Mouse (Mus musculus): ENCODE results near the gene Nebl. TPM values are rescaled to one million over a fixed set of nuclear protein-coding genes. Genes with fewer than 3 reads are reported as not detected.

Nebl gene
- polyA plus RNA-seq, 1 experiment from 2014 or later = 41.0 TPM

DNA sequence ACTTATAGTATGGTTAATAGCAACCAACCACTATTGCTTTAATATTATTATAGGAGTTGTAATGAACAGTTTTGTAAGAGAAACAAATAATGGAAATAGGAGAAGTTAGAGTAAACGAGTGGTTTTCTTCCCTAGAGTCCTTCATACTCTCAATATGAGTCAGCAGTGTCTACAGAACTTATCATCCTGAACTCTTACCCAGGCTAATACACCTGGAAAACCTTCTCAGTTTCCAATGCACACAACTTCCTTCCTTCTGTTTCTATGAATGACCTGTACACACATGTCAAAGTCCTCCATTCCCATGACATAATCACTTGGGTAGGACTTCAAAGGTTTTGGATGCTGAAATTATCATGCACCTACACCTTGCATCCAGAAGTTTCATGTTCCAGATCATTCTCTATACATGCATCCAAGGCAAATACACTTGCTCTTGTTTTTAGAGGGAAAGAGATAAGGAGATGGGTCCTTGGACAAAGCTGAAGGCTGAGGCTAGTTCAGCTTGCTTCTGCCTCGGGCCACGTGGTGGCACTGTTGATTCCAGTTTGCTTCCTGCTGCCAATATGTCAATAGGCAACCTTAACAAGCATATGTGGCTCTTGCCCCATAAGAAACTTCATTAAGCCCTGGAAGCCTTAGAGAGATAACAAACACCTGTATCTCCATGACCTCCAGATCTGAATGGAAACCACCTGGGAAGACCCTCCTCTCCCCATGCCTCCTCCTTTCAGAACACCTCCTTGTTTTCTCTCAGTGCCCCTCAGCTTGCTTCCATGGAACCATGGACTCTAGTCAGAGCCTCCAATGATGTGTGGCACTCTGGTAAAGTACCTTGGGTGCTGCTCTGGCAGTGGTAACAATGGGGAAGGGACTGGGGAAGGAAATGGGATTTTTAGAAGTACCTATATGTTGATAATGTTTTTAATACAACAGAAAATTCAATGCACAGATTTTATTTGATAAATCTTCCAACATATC, 86.7 kb downstream of the Nebl start:
- peak; percentile 90 for TF ChIP-seq CTCF (IDR thresholded peaks at IDR 0.05)
- TF ChIP-seq EP300 (IDR thresholded peaks at IDR 0.05) = no peak

DNA sequence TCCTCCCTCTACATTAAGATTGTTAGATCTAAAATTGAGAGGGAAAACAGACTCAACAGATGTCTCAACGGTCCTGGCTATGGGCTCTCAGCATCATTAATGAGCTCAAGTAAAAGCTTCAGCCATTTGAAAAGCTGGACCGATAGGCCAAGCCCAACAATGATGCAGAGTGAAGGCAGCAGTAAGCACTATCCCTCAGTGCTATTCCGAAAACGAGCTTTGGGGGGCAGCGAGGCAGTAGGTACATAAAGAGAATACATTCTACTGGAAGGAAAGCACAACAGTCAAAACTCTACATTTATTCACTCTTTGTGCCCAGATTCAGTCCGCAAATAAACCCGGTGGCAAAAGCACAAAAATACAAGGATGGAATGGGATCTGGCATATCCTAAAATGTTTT, 87.4 kb downstream of the Nebl start:
- no peak overlapping the region for H3K4me2 ChIP-seq (replicated peaks; ENCODE audit: low read depth, low read length)
- no peaks in the 10 kb centered on the region for H3K36me3 ChIP-seq (ENCODE audit: insufficient read depth, low read length)
- no peak overlapping the region for H3K9ac ChIP-seq (replicated peaks; ENCODE audit: low read depth)
- no peak overlapping the region for H3K27ac ChIP-seq (ENCODE audit: low read length)
- no peak for TF ChIP-seq EP300 (IDR thresholded peaks at IDR 0.05)
- TF ChIP-seq CTCF (IDR thresholded peaks at IDR 0.05) = peak; percentile 15; the same call in 1 of the 2 replicates
- WGBS = 59% methylated on average over 7 of the region's 7 CpGs
- no peak for DNase-seq (ENCODE audit: low spot score)
- H3K9me3 ChIP-seq (ENCODE audit: low read length) = no peaks in the 10 kb centered on the region
- no peaks in the 10 kb centered on the region; the same call in 1 of the 2 replicates for H3K4me1 ChIP-seq (ENCODE audit: insufficient read depth, low read depth, low read length)
- no peak for ATAC-seq
- H3K4me3 ChIP-seq (ENCODE audit: low read depth, low read length) = no peak overlapping the region
- H3K27me3 ChIP-seq (replicated peaks; ENCODE audit: insufficient read depth, low read length) = no peaks in the 10 kb centered on the region

More for the DNA sequence above, 86.7 kb downstream of the Nebl start:
- Histone ChIP-seq H3K9ac (replicated peaks; ENCODE audit: low read depth) (no peak overlapping the region), H3K4me2 (replicated peaks; ENCODE audit: low read depth, low read length) (no peak overlapping the region), H3K4me3 (ENCODE audit: low read depth, low read length) (no peak overlapping the region), H3K4me1 (ENCODE audit: insufficient read depth, low read depth, low read length) (no peaks in the 10 kb centered on the region; the same call in 1 of the 2 replicates), H3K27me3 (replicated peaks; ENCODE audit: insufficient read depth, low read length) (no peaks in the 10 kb centered on the region), H3K36me3 (ENCODE audit: insufficient read depth, low read length) (no peaks in the 10 kb centered on the region), H3K9me3 (ENCODE audit: low read length) (no peaks in the 10 kb centered on the region), H3K27ac (ENCODE audit: low read length) (no peak overlapping the region)
- 30% methylated on average over 3 of the region's 3 CpGs for WGBS
- DNase-seq (ENCODE audit: low spot score) (peak; percentile 78), ATAC-seq (peak; percentile 52)

DNA sequence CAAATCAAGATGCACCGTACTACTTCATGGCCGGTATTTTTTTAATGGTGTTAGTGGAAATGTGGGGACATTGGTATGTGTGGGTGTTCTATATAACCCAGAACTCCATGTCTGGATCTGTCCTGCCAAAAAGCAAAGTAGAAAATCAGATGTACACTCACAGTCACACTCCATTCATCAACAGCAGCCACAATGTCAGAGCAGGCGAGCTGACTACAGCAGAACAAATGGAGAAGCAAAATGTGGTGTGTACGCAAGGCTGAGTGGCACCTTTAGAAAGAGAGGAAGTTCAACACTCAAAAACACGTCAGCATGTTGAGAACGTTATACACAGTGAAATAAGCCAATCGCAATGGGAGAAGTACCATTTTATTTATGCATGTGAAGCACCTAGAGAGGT, 88.5 kb downstream of the Nebl start:
- 25% methylated on average over 7 of the region's 7 CpGs for WGBS
- Histone ChIP-seq H3K4me2 (replicated peaks; ENCODE audit: low read depth, low read length) (no peak overlapping the region), H3K4me1 (ENCODE audit: insufficient read depth, low read depth, low read length) (no peaks in the 10 kb centered on the region; the same call in 1 of the 2 replicates), H3K27ac (ENCODE audit: low read length) (no peak overlapping the region), H3K27me3 (replicated peaks; ENCODE audit: insufficient read depth, low read length) (no peaks in the 10 kb centered on the region), H3K9ac (replicated peaks; ENCODE audit: low read depth) (no peak overlapping the region), H3K9me3 (ENCODE audit: low read length) (no peaks in the 10 kb centered on the region), H3K36me3 (ENCODE audit: insufficient read depth, low read length) (no peaks in the 10 kb centered on the region), H3K4me3 (ENCODE audit: low read depth, low read length) (no peak overlapping the region)
- ATAC-seq (peak; percentile 81), DNase-seq (ENCODE audit: low spot score) (peak; percentile 84)
- TF ChIP-seq EP300 (IDR thresholded peaks at IDR 0.05) = peak; percentile 66
- no peak for TF ChIP-seq CTCF (IDR thresholded peaks at IDR 0.05)

DNA sequence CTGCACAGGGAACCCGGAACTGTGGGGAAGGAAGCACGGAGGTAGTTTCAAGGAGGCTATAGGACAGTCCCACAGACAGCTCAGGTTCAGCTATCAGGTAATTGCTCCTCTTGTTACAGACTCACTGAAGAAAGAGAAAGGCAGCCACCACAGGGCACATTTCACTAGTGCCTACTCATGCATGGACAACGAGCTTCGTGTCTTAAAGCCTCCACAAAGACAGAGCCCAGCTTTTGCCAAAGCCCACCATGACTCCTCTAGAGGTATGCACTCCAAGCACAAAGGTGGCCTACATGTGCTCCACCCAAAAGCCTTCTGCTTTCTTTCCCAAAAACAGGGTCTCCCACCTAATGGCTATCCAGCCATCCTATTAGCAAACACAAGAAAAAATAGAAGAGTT, 90.4 kb downstream of the Nebl start:
- ATAC-seq (no peak), DNase-seq (ENCODE audit: low spot score) (no peak)
- TF ChIP-seq CTCF (IDR thresholded peaks at IDR 0.05) = no peak
- no peak for TF ChIP-seq EP300 (IDR thresholded peaks at IDR 0.05)
- Histone ChIP-seq H3K9me3 (ENCODE audit: low read length) (no peaks in the 10 kb centered on the region), H3K4me1 (ENCODE audit: insufficient read depth, low read depth, low read length) (no peaks in the 10 kb centered on the region; the same call in 1 of the 2 replicates), H3K27ac (ENCODE audit: low read length) (no peak overlapping the region), H3K27me3 (replicated peaks; ENCODE audit: insufficient read depth, low read length) (no peaks in the 10 kb centered on the region), H3K4me2 (replicated peaks; ENCODE audit: low read depth, low read length) (no peak overlapping the region), H3K36me3 (ENCODE audit: insufficient read depth, low read length) (no peaks in the 10 kb centered on the region), H3K9ac (replicated peaks; ENCODE audit: low read depth) (no peak overlapping the region), H3K4me3 (ENCODE audit: low read depth, low read length) (no peak overlapping the region)
- 91% methylated on average over 4 of the region's 4 CpGs for WGBS

DNA sequence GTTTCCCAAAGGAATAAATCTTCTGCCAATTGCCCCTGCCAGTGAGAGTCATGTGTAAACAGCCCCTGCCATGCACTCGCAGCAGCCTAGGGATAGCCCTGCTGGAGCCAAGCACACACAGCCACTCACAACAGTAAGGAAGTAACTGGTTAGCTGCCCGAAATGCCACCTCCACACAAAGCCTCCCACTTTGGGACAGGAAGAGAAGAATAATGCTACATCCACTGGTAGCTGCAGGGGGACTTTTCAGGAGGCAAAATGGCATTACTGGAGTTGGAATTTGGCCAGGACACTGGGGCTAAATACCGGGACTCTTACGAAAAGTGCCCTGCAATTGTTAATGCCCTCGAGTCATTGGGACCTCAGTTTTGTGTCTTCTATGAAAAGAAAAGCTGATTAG, 92.6 kb downstream of the Nebl start:
- H3K36me3 ChIP-seq (ENCODE audit: insufficient read depth, low read length) = no peaks in the 10 kb centered on the region
- H3K27ac ChIP-seq (ENCODE audit: low read length) = no peak overlapping the region
- no peak overlapping the region for H3K9ac ChIP-seq (replicated peaks; ENCODE audit: low read depth)
- DNase-seq (ENCODE audit: low spot score) (no peak), ATAC-seq (no peak)
- no peak overlapping the region for H3K4me3 ChIP-seq (ENCODE audit: low read depth, low read length)
- no peak for TF ChIP-seq EP300 (IDR thresholded peaks at IDR 0.05)
- no peak for TF ChIP-seq CTCF (IDR thresholded peaks at IDR 0.05)
- H3K9me3 ChIP-seq (ENCODE audit: low read length) = no peaks in the 10 kb centered on the region
- H3K4me1 ChIP-seq (ENCODE audit: insufficient read depth, low read depth, low read length) = no peaks in the 10 kb centered on the region; the same call in 1 of the 2 replicates
- H3K4me2 ChIP-seq (replicated peaks; ENCODE audit: low read depth, low read length) = no peak overlapping the region
- 45% methylated on average over 5 of the region's 5 CpGs for WGBS
- no peaks in the 10 kb centered on the region for H3K27me3 ChIP-seq (replicated peaks; ENCODE audit: insufficient read depth, low read length)

DNA sequence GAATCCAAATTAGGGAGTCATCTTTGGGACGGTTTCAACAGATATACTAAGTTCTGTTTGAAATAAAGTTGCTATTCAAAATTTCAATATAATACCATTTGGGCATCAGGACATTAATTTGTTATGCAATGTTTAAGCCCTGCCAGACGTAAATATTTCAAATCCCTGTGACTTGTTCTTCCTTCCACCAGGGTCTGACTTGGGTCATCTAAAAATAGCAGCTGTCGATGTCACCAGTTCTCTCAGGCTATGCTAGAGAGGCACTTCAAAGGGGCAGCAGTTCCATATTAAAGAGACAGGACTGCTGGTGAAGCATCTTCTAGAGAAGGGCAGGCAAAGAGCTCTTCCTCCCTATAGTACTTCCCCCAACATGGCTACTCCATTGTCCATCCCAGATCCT, 107.3 kb downstream of the Nebl start:
- DNase-seq (ENCODE audit: low spot score) (peak; percentile 82), ATAC-seq (peak; percentile 62)
- no peaks in the 10 kb centered on the region for H3K27me3 ChIP-seq (replicated peaks; ENCODE audit: insufficient read depth, low read length)
- no peaks in the 10 kb centered on the region for H3K4me1 ChIP-seq (ENCODE audit: insufficient read depth, low read depth, low read length)
- no peak overlapping the region for H3K4me3 ChIP-seq (ENCODE audit: low read depth, low read length)
- H3K27ac ChIP-seq (ENCODE audit: low read length) = peak overlapping the region; percentile 11; the same call in 1 of the 2 replicates
- no peaks in the 10 kb centered on the region for H3K9me3 ChIP-seq (ENCODE audit: low read length)
- no peak overlapping the region for H3K9ac ChIP-seq (replicated peaks; ENCODE audit: low read depth)
- WGBS = 24% methylated on average over 3 of the region's 3 CpGs
- TF ChIP-seq EP300 (IDR thresholded peaks at IDR 0.05) (0 out of 2 replicates have a peak, but pooled peaks have one; percentile 15), CTCF (IDR thresholded peaks at IDR 0.05) (no peak)
- H3K36me3 ChIP-seq (ENCODE audit: insufficient read depth, low read length) = no peaks in the 10 kb centered on the region
- H3K4me2 ChIP-seq (replicated peaks; ENCODE audit: low read depth, low read length) = no peak overlapping the region

All from lung, postnatal 0 days (tissue).